Mouse (Mus musculus): Measurements from ENCODE around the gene Ddx4. TPM values are rescaled to one million over a fixed set of nuclear protein-coding genes. Genes with fewer than 3 reads are reported as not detected.
"Not testable (repeated sequence)": the region's sequence is repeated elsewhere in the genome, so short reads cannot be mapped to it uniquely, and the experiment has no call there.

The Ddx4 gene
- polyA plus RNA-seq, 1 experiment from 2014 or later, result 0.49 TPM

- H3K36me3 ChIP-seq (ENCODE audit: control insufficient read depth, insufficient read depth, low read length), result no peaks in the 10 kb centered on the region
- H3K9me3 ChIP-seq (ENCODE audit: control insufficient read depth, low read depth, low read length), result no peaks in the 10 kb centered on the region
- no peak overlapping the region for H3K4me3 ChIP-seq (ENCODE audit: low read depth, low read length)
- H3K4me2 ChIP-seq (replicated peaks; ENCODE audit: low read depth, low read length), result no peak overlapping the region
- ATAC-seq (ENCODE audit: insufficient number of reproducible peaks, insufficient read depth, low FRiP score, low read depth), result no peak
- no peak overlapping the region for H3K27ac ChIP-seq (ENCODE audit: low read length)
- no peak overlapping the region for H3K9ac ChIP-seq (replicated peaks; ENCODE audit: low read depth, low read length)
- H3K27me3 ChIP-seq (ENCODE audit: control insufficient read depth, insufficient read depth, low read length), result no peaks in the 10 kb centered on the region
- 53% methylated on average over 7 of the region's 7 CpGs for WGBS
- H3K4me1 ChIP-seq (ENCODE audit: control insufficient read depth, insufficient read depth, low read length), result no peaks in the 10 kb centered on the region; the same call in 1 of the 2 replicates
Measured at GRCm38 (mm10) chr13:112623656-112624055, 28.6 kb downstream of the Ddx4 start.

GRCm38 (mm10) chr13:112621592-112621991 is 30.7 kb downstream of the Ddx4 start:
- no peak overlapping the region for H3K27ac ChIP-seq (ENCODE audit: low read length)
- H3K4me2 ChIP-seq (replicated peaks; ENCODE audit: low read depth, low read length), result no peak overlapping the region
- 56% methylated on average over 3 of the region's 3 CpGs for WGBS
- no peaks in the 10 kb centered on the region; the same call in 1 of the 2 replicates for H3K4me1 ChIP-seq (ENCODE audit: control insufficient read depth, insufficient read depth, low read length)
- no peak overlapping the region for H3K9ac ChIP-seq (replicated peaks; ENCODE audit: low read depth, low read length)
- H3K9me3 ChIP-seq (ENCODE audit: control insufficient read depth, low read depth, low read length), result no peaks in the 10 kb centered on the region
- ATAC-seq (ENCODE audit: insufficient number of reproducible peaks, insufficient read depth, low FRiP score, low read depth), result no peak
- no peaks in the 10 kb centered on the region for H3K27me3 ChIP-seq (ENCODE audit: control insufficient read depth, insufficient read depth, low read length)
- H3K4me3 ChIP-seq (ENCODE audit: low read depth, low read length), result no peak overlapping the region
- H3K36me3 ChIP-seq (ENCODE audit: control insufficient read depth, insufficient read depth, low read length), result no peaks in the 10 kb centered on the region

- 90% methylated on average over 3 of the region's 3 CpGs for WGBS
- ATAC-seq (ENCODE audit: insufficient number of reproducible peaks, insufficient read depth, low FRiP score, low read depth), result no peak
- no peak overlapping the region for H3K27ac ChIP-seq (ENCODE audit: low read length)
Measured at GRCm38 (mm10) chr13:112608606-112609005, 43.7 kb downstream of the Ddx4 start.

GRCm38 (mm10) chr13:112604411-112604810 is 47.9 kb downstream of the Ddx4 start:
- WGBS, result 55% methylated on average over 4 of the region's 4 CpGs
- Histone ChIP-seq H3K9ac (replicated peaks; ENCODE audit: low read depth, low read length) (no peak overlapping the region), H3K9me3 (ENCODE audit: control insufficient read depth, low read depth, low read length) (no peaks in the 10 kb centered on the region), H3K4me1 (ENCODE audit: control insufficient read depth, insufficient read depth, low read length) (no peaks in the 10 kb centered on the region), H3K27me3 (ENCODE audit: control insufficient read depth, insufficient read depth, low read length) (no peaks in the 10 kb centered on the region), H3K36me3 (ENCODE audit: control insufficient read depth, insufficient read depth, low read length) (no peaks in the 10 kb centered on the region), H3K4me3 (ENCODE audit: low read depth, low read length) (no peak overlapping the region), H3K27ac (ENCODE audit: low read length) (no peak overlapping the region), H3K4me2 (replicated peaks; ENCODE audit: low read depth, low read length) (no peak overlapping the region)
- no peak for ATAC-seq (ENCODE audit: insufficient number of reproducible peaks, insufficient read depth, low FRiP score, low read depth)

More at GRCm38 (mm10) chr13:112608606-112609005, 43.7 kb downstream of the Ddx4 start:
- no peak overlapping the region for H3K4me3 ChIP-seq (ENCODE audit: low read depth, low read length)
- no peaks in the 10 kb centered on the region for H3K4me1 ChIP-seq (ENCODE audit: control insufficient read depth, insufficient read depth, low read length)
- no peaks in the 10 kb centered on the region for H3K9me3 ChIP-seq (ENCODE audit: control insufficient read depth, low read depth, low read length)
- H3K27me3 ChIP-seq (ENCODE audit: control insufficient read depth, insufficient read depth, low read length), result no peaks in the 10 kb centered on the region
- no peaks in the 10 kb centered on the region for H3K36me3 ChIP-seq (ENCODE audit: control insufficient read depth, insufficient read depth, low read length)
- H3K4me2 ChIP-seq (replicated peaks; ENCODE audit: low read depth, low read length), result no peak overlapping the region
- H3K9ac ChIP-seq (replicated peaks; ENCODE audit: low read depth, low read length), result no peak overlapping the region

GRCm38 (mm10) chr13:112603839-112604238 is 48.4 kb downstream of the Ddx4 start:
- ATAC-seq (ENCODE audit: insufficient number of reproducible peaks, insufficient read depth, low FRiP score, low read depth), result no peak
- Histone ChIP-seq H3K4me3 (ENCODE audit: low read depth, low read length) (no peak overlapping the region), H3K27ac (ENCODE audit: low read length) (no peak overlapping the region), H3K36me3 (ENCODE audit: control insufficient read depth, insufficient read depth, low read length) (no peaks in the 10 kb centered on the region), H3K9me3 (ENCODE audit: control insufficient read depth, low read depth, low read length) (no peaks in the 10 kb centered on the region), H3K27me3 (ENCODE audit: control insufficient read depth, insufficient read depth, low read length) (no peaks in the 10 kb centered on the region), H3K9ac (replicated peaks; ENCODE audit: low read depth, low read length) (no peak overlapping the region), H3K4me2 (replicated peaks; ENCODE audit: low read depth, low read length) (no peak overlapping the region), H3K4me1 (ENCODE audit: control insufficient read depth, insufficient read depth, low read length) (no peaks in the 10 kb centered on the region)
- WGBS, result 95% methylated on average over 1 of the region's 1 CpGs

GRCm38 (mm10) chr13:112602607-112603006 is 49.7 kb downstream of the Ddx4 start:
- no peak for ATAC-seq (ENCODE audit: insufficient number of reproducible peaks, insufficient read depth, low FRiP score, low read depth)
- H3K9me3 ChIP-seq (ENCODE audit: control insufficient read depth, low read depth, low read length), result no peaks in the 10 kb centered on the region
- H3K4me1 ChIP-seq (ENCODE audit: control insufficient read depth, insufficient read depth, low read length), result no peaks in the 10 kb centered on the region
- H3K27ac ChIP-seq (ENCODE audit: low read length), result no peak overlapping the region
- H3K9ac ChIP-seq (replicated peaks; ENCODE audit: low read depth, low read length), result no peak overlapping the region
- H3K27me3 ChIP-seq (ENCODE audit: control insufficient read depth, insufficient read depth, low read length), result no peaks in the 10 kb centered on the region
- H3K4me2 ChIP-seq (replicated peaks; ENCODE audit: low read depth, low read length), result no peak overlapping the region
- no peaks in the 10 kb centered on the region for H3K36me3 ChIP-seq (ENCODE audit: control insufficient read depth, insufficient read depth, low read length)
- 76% methylated on average over 2 of the region's 2 CpGs for WGBS
- H3K4me3 ChIP-seq (ENCODE audit: low read depth, low read length), result no peak overlapping the region

GRCm38 (mm10) chr13:112594260-112594659 is 58.0 kb downstream of the Ddx4 start, which contains the start of gene Il31ra:
Gene Il31ra, minus strand, starts transcription at chr13:112594360.
- ATAC-seq (ENCODE audit: insufficient number of reproducible peaks, insufficient read depth, low FRiP score, low read depth); H3K4me3 ChIP-seq (ENCODE audit: low read depth, low read length); H3K4me2 ChIP-seq (replicated peaks; ENCODE audit: low read depth, low read length); H3K4me1 ChIP-seq (ENCODE audit: control insufficient read depth, insufficient read depth, low read length); H3K9ac ChIP-seq (replicated peaks; ENCODE audit: low read depth, low read length); H3K9me3 ChIP-seq (ENCODE audit: control insufficient read depth, low read depth, low read length); H3K27ac ChIP-seq (ENCODE audit: low read length); H3K36me3 ChIP-seq (ENCODE audit: control insufficient read depth, insufficient read depth, low read length); H3K27me3 ChIP-seq (ENCODE audit: control insufficient read depth, insufficient read depth, low read length): not testable (repeated sequence)
- 91% methylated on average over 5 of the region's 8 CpGs for WGBS

GRCm38 (mm10) chr13:112590254-112590653 is 62.0 kb downstream of the Ddx4 start:
- Histone ChIP-seq H3K4me3 (ENCODE audit: low read depth, low read length) (no peak overlapping the region), H3K9ac (replicated peaks; ENCODE audit: low read depth, low read length) (no peak overlapping the region), H3K27ac (ENCODE audit: low read length) (no peak overlapping the region), H3K4me1 (ENCODE audit: control insufficient read depth, insufficient read depth, low read length) (no peaks in the 10 kb centered on the region), H3K36me3 (ENCODE audit: control insufficient read depth, insufficient read depth, low read length) (no peaks in the 10 kb centered on the region), H3K9me3 (ENCODE audit: control insufficient read depth, low read depth, low read length) (no peaks in the 10 kb centered on the region), H3K4me2 (replicated peaks; ENCODE audit: low read depth, low read length) (no peak overlapping the region), H3K27me3 (ENCODE audit: control insufficient read depth, insufficient read depth, low read length) (no peaks in the 10 kb centered on the region)
- 31% methylated on average over 2 of the region's 2 CpGs for WGBS
- ATAC-seq (ENCODE audit: insufficient number of reproducible peaks, insufficient read depth, low FRiP score, low read depth), result no peak

- no peaks in the 10 kb centered on the region for H3K27me3 ChIP-seq (ENCODE audit: control insufficient read depth, insufficient read depth, low read length)
- H3K9me3 ChIP-seq (ENCODE audit: control insufficient read depth, low read depth, low read length), result no peaks in the 10 kb centered on the region
- H3K27ac ChIP-seq (ENCODE audit: low read length), result no peak overlapping the region
- H3K36me3 ChIP-seq (ENCODE audit: control insufficient read depth, insufficient read depth, low read length), result no peaks in the 10 kb centered on the region
- H3K4me1 ChIP-seq (ENCODE audit: control insufficient read depth, insufficient read depth, low read length), result no peaks in the 10 kb centered on the region
- ATAC-seq (ENCODE audit: insufficient number of reproducible peaks, insufficient read depth, low FRiP score, low read depth), result no peak
- no peak overlapping the region for H3K9ac ChIP-seq (replicated peaks; ENCODE audit: low read depth, low read length)
- no peak overlapping the region for H3K4me2 ChIP-seq (replicated peaks; ENCODE audit: low read depth, low read length)
- no peak overlapping the region for H3K4me3 ChIP-seq (ENCODE audit: low read depth, low read length)
Measured at GRCm38 (mm10) chr13:112589625-112590024, 62.6 kb downstream of the Ddx4 start.

Measured in stomach, embryonic 14.5 days (tissue).